Mouse (Mus musculus): ENCODE measurements around the gene Csn1s2a. TPM values are rescaled to one million over a fixed set of nuclear protein-coding genes. Genes with fewer than 3 reads are reported as not detected.

Gene Csn1s2a
- polyA plus RNA-seq, 1 experiment from 2014 or later, result not detected

Other genes with a start within 250 kb of the Csn1s2a start
- gene Sult1b1, start 236.4 kb upstream of the Csn1s2a start, polyA plus RNA-seq (2014; fragmentation: Nextera tagmentation; extraction: Ambion mirVana), result not detected in 2 replicates
- not detected in 2 replicates for gene Sult1d1, start 205.5 kb upstream of the Csn1s2a start, polyA plus RNA-seq (2014; fragmentation: Nextera tagmentation; extraction: Ambion mirVana)
- not detected in 2 replicates for gene Sult1e1, start 183.0 kb upstream of the Csn1s2a start, polyA plus RNA-seq (2014; fragmentation: Nextera tagmentation; extraction: Ambion mirVana)
- not detected in 2 replicates for gene Csn1s1, start 108.4 kb upstream of the Csn1s2a start, polyA plus RNA-seq (2014; fragmentation: Nextera tagmentation; extraction: Ambion mirVana)
- not detected in 2 replicates for gene Csn2, start 74.9 kb upstream of the Csn1s2a start, polyA plus RNA-seq (2014; fragmentation: Nextera tagmentation; extraction: Ambion mirVana)
- not detected in 2 replicates for gene Csn1s2b, start 33.5 kb downstream of the Csn1s2a start, polyA plus RNA-seq (2014; fragmentation: Nextera tagmentation; extraction: Ambion mirVana)
- gene Prr27, start 51.1 kb downstream of the Csn1s2a start, polyA plus RNA-seq (2014; fragmentation: Nextera tagmentation; extraction: Ambion mirVana), result not detected in 2 replicates
- gene Odam, start 110.5 kb downstream of the Csn1s2a start, polyA plus RNA-seq (2014; fragmentation: Nextera tagmentation; extraction: Ambion mirVana), result not detected in 2 replicates
- 0.16 TPM in 1 of 2 replicates, not detected in the other for gene Csn3, start 151.0 kb downstream of the Csn1s2a start, polyA plus RNA-seq (2014; fragmentation: Nextera tagmentation; extraction: Ambion mirVana)
- gene 2310003L06Rik, start 194.9 kb downstream of the Csn1s2a start, polyA plus RNA-seq (2014; fragmentation: Nextera tagmentation; extraction: Ambion mirVana), result not detected in 2 replicates
- not detected in 2 replicates for gene Gm28434, start 194.9 kb downstream of the Csn1s2a start, polyA plus RNA-seq (2014; fragmentation: Nextera tagmentation; extraction: Ambion mirVana)
- gene Cabs1, start 204.9 kb downstream of the Csn1s2a start, polyA plus RNA-seq (2014; fragmentation: Nextera tagmentation; extraction: Ambion mirVana), result not detected in 2 replicates
- not detected in 2 replicates for gene Smr3a, start 228.0 kb downstream of the Csn1s2a start, polyA plus RNA-seq (2014; fragmentation: Nextera tagmentation; extraction: Ambion mirVana)